Mouse (Mus musculus): ENCODE data around the gene Nek9.

GRCm38 (mm10) chr12:85252083-85252482, 87.1 kb downstream of the Nek9 start:
- TF ChIP-seq CTCF (IDR thresholded peaks at IDR 0.05; ENCODE audit: low read depth, low read length) (no peak), POLR2A (IDR thresholded peaks at IDR 0.05; ENCODE audit: extremely low read depth, insufficient read depth, low read length) (no peak)

Data from liver, adult 2 months (tissue).